Mouse (Mus musculus) lung, embryonic 15.5 days (tissue): ENCODE results near the gene 1700029I15Rik. TPM values are rescaled to one million over a fixed set of nuclear protein-coding genes. Genes with fewer than 3 reads are reported as not detected.
A peak's percentile ranks its signal among the peaks of the same experiment; 100 is the strongest.

ENCODE experiments used
- ATAC-seq: fragments of 200-750 bp; cut with Nextera tagmentation; 2 replicates; pipeline ENCODE4 v1.8.0; 2017; ENCODE audit warnings: moderate number of reproducible peaks, borderline replicate concordance; ENCODE audit not compliant: low FRiP score, low TSS enrichment; ENCODE audit errors: extremely low read depth
- H3K27ac ChIP-seq: fragments of 300-500 bp; sonication (generic); 2 replicates; pipeline ENCODE4 v1.5.1; 2015; ENCODE audit warnings: moderate library complexity, mild to moderate bottlenecking, inconsistent platforms
- H3K27me3 ChIP-seq: fragments of 300-500 bp; sonication (generic); 2 replicates; pipeline ENCODE4 v1.6.1; 2015; ENCODE audit warnings: inconsistent platforms
- H3K36me3 ChIP-seq: fragments of 300-500 bp; sonication (generic); 2 replicates; pipeline ENCODE4 v1.6.1; 2015; ENCODE audit warnings: inconsistent platforms
- H3K4me1 ChIP-seq: fragments of 300-500 bp; sonication (generic); 2 replicates; pipeline ENCODE4 v1.6.1; 2015; ENCODE audit warnings: inconsistent platforms
- H3K4me2 ChIP-seq: fragments of 300-500 bp; sonication (generic); 2 replicates; pipeline ENCODE4 v1.6.1; 2015; ENCODE audit warnings: inconsistent platforms, mild to moderate bottlenecking, moderate library complexity
- H3K4me3 ChIP-seq: fragments of 300-500 bp; sonication (generic); 2 replicates; pipeline ENCODE4 v1.5.1; 2015; ENCODE audit warnings: mild to moderate bottlenecking, inconsistent platforms
- H3K9ac ChIP-seq: fragments of 300-500 bp; sonication (generic); 2 replicates; pipeline ENCODE4 v1.6.1; 2015; ENCODE audit warnings: inconsistent platforms
- H3K9me3 ChIP-seq: fragments of 300-500 bp; sonication (generic); 2 replicates; pipeline ENCODE4 v1.6.1; 2016; ENCODE audit warnings: inconsistent platforms
- WGBS: fragments of 180-500 bp; shearing (Covaris S2); methylation state at CpG from one replicate; pipeline ENCODE4 v1.1.7; 2015; 5-methylcytosine and 5-hydroxymethylcytosine counted together
- microRNA-seq: library from miRNA; unstranded; fragments of <30 nt; microRNA quantifications from one replicate; pipeline ENCODE4, GENCODE M21; 2016
- polyA plus RNA-seq: library from polyadenylated mRNA; unstranded; fragments of >200 nt; fragmentation: Nextera tagmentation; extraction: Ambion mirVana; gene quantifications from 2 replicates; pipeline ENCODE4 v1.2.1, GENCODE M21; 2015

Gene 1700029I15Rik
- polyA plus RNA-seq, 1 experiment from 2014 or later = 2.5 TPM

GRCm38 (mm10) chr2:92433578-92434374, 51.4 kb downstream of the 1700029I15Rik start, which contains the start of gene Cry2:
Gene Cry2 (minus strand): TSS chr2:92434043.
- Histone ChIP-seq H3K4me1 (peaks cover 55% of the 10 kb centered on the region), H3K27ac (peak within 1 kb of the TSS; percentile 66), H3K36me3 (no peaks in the 10 kb centered on the region), H3K27me3 (no peaks in the 10 kb centered on the region), H3K4me2 (peak within 1 kb of the TSS; percentile 84), H3K9ac (peak within 1 kb of the TSS; percentile 82), H3K4me3 (peak within 1 kb of the TSS; percentile 92), H3K9me3 (no peaks in the 10 kb centered on the region)
- ATAC-seq = peak; percentile 98
- under 1% methylated on average over 62 of the region's 76 CpGs for whole genome bisulfite sequencing

- H3K27me3 ChIP-seq = no peaks in the 10 kb centered on the region
- no peaks in the 10 kb centered on the region for H3K36me3 ChIP-seq
- H3K27ac ChIP-seq = peak overlapping the region; percentile 47; the same call in 1 of the 2 replicates
- H3K4me2 ChIP-seq = peak overlapping the region; percentile 84
- no peaks in the 10 kb centered on the region for H3K9me3 ChIP-seq
- peak overlapping the region; percentile 27 for H3K9ac ChIP-seq
- H3K4me1 ChIP-seq = peaks cover 49% of the 10 kb centered on the region
- no peak for ATAC-seq
- peak overlapping the region; percentile 92 for H3K4me3 ChIP-seq
- 4% methylated on average over 12 of the region's 12 CpGs for WGBS
Observed at GRCm38 (mm10) chr2:92434375-92434745, 52.0 kb downstream of the 1700029I15Rik start.

GRCm38 (mm10) chr2:92435023-92435422, 52.7 kb downstream of the 1700029I15Rik start:
- 54% methylated on average over 6 of the region's 6 CpGs for WGBS
- Histone ChIP-seq H3K4me2 (peak overlapping the region; percentile 84; the same call in 1 of the 2 replicates), H3K27ac (no peak overlapping the region), H3K9ac (no peak overlapping the region), H3K9me3 (no peaks in the 10 kb centered on the region), H3K36me3 (no peaks in the 10 kb centered on the region), H3K27me3 (no peaks in the 10 kb centered on the region), H3K4me1 (peaks cover 42% of the 10 kb centered on the region), H3K4me3 (no peak overlapping the region)
- ATAC-seq = no peak

Small RNA genes within 50 kb of the gene (microRNA-seq; reads per million reads assigned to microRNA genes)
- gene Mir7000 = not detected

Other genes starting within 250 kb of the 1700029I15Rik start
- 23.8 and 24.0 TPM in 2 replicates for gene Pex16, start 7.9 kb upstream of the 1700029I15Rik start, polyA plus RNA-seq
- gene Large2, start 7.7 kb upstream of the 1700029I15Rik start, polyA plus RNA-seq = 17.0 and 18.7 TPM in 2 replicates
- 15.1 and 15.2 TPM in 2 replicates for gene Mapk8ip1, start 18.7 kb downstream of the 1700029I15Rik start, polyA plus RNA-seq
- 23.6 and 25.7 TPM in 2 replicates for gene Cry2, start 51.5 kb downstream of the 1700029I15Rik start, polyA plus RNA-seq
- gene Slc35c1, start 78.0 kb downstream of the 1700029I15Rik start, polyA plus RNA-seq = 15.6 and 16.7 TPM in 2 replicates
- 1.8 and 2.0 TPM in 2 replicates for gene Chst1, start 217.2 kb downstream of the 1700029I15Rik start, polyA plus RNA-seq